Mouse (Mus musculus) kidney, postnatal 4 days (tissue): ENCODE results near the gene Bcas3.

ENCODE experiments used
- DNase-seq, 2 experiments: peaks; one replicate each; pipeline ENCODE4 v3.0.0; 2021; ENCODE audit warnings: mixed read lengths in 2 of 2

The Bcas3 gene

GRCm38 (mm10) chr11:85626846-85627245 lies 273.9 kb downstream of the Bcas3 start:
- no peak for DNase-seq

GRCm38 (mm10) chr11:85627405-85627804 lies 274.4 kb downstream of the Bcas3 start:
- DNase-seq, result peak in 1 of 2 experiments; percentile 53

- peak; percentile 51 to 61 for DNase-seq
These were observed 275.5 kb downstream of the Bcas3 start for GRCm38 (mm10) chr11:85628303-85629063.

GRCm38 (mm10) chr11:85632568-85632981 lies 279.6 kb downstream of the Bcas3 start:
- no peak for DNase-seq

- DNase-seq, result no peak
These were observed 285.9 kb downstream of the Bcas3 start for GRCm38 (mm10) chr11:85638696-85639495.

GRCm38 (mm10) chr11:85640659-85641058 lies 287.7 kb downstream of the Bcas3 start:
- peak; percentile 48 to 66 for DNase-seq

GRCm38 (mm10) chr11:85641486-85641885 lies 288.5 kb downstream of the Bcas3 start:
- no peak for DNase-seq

- DNase-seq, result peak in 1 of 2 experiments; percentile 50
These were observed 289.6 kb downstream of the Bcas3 start for GRCm38 (mm10) chr11:85642591-85642990.

GRCm38 (mm10) chr11:85643025-85643424 lies 290.1 kb downstream of the Bcas3 start:
- no peak for DNase-seq

- peak in 1 of 2 experiments; percentile 38 for DNase-seq
These were observed 290.6 kb downstream of the Bcas3 start for GRCm38 (mm10) chr11:85643479-85644000.

- DNase-seq, result peak in 1 of 2 experiments; percentile 55
These were observed 291.2 kb downstream of the Bcas3 start for GRCm38 (mm10) chr11:85644027-85644747.

GRCm38 (mm10) chr11:85644748-85645060 lies 291.7 kb downstream of the Bcas3 start:
- no peak for DNase-seq

GRCm38 (mm10) chr11:85645152-85645835 lies 292.3 kb downstream of the Bcas3 start:
- no peak for DNase-seq

GRCm38 (mm10) chr11:85648893-85649292 lies 295.9 kb downstream of the Bcas3 start:
- DNase-seq, result no peak

GRCm38 (mm10) chr11:85649373-85649772 lies 296.4 kb downstream of the Bcas3 start:
- peak in 1 of 2 experiments; percentile 62 for DNase-seq

- no peak for DNase-seq
These were observed 304.5 kb downstream of the Bcas3 start for GRCm38 (mm10) chr11:85657471-85657870.

GRCm38 (mm10) chr11:85660304-85660703 lies 307.3 kb downstream of the Bcas3 start:
- DNase-seq, result no peak

GRCm38 (mm10) chr11:85667176-85667575 lies 314.2 kb downstream of the Bcas3 start:
- no peak for DNase-seq

- DNase-seq, result no peak
These were observed 314.8 kb downstream of the Bcas3 start for GRCm38 (mm10) chr11:85667741-85668140.

GRCm38 (mm10) chr11:85672881-85673475 lies 320.0 kb downstream of the Bcas3 start:
- DNase-seq, result no peak

GRCm38 (mm10) chr11:85675244-85675643 lies 322.3 kb downstream of the Bcas3 start:
- DNase-seq, result peak; percentile 58 to 70
